8 mouse cellular contexts compared by ENCODE assay signal in the genomic region with DNA sequence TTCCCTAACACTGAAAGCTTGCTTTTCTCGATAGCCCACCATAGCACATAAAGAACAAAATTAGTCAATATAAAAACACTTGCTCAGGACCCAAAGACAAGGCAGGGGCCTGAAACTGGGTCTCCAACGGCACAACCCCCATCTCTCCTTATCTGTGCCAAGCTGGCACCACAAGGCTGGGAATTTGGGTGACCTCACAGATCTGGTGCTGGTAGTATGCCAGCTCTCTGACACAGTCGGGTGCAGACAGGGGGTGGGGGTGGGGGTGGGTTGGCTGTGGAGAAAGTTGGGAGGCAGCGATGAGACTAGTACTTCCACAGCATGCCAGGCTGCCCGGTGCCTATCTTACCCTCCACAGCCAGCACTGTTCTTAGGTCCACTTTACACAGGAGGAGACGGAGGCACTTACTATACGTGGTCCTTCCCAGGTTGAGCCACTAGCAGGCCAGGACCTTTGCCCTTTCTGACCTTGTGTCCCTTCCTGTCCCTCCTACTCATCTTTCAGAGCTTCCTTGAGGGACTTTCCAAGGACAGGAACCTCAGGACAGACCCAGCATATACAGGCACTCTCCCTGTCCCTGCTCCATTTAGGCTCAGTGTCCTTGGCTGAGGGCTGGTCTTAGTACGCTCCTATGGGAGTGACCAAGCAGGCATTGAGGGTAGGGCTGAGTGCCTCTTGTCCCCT. TPM values are rescaled to one million over a fixed set of nuclear protein-coding genes. Genes with fewer than 3 reads are reported as not detected.
A peak's percentile ranks its signal among the peaks of the same experiment; 100 is the strongest.
DNase-seq lines count a peak whose midpoint lies in the region; ATAC-seq and TF ChIP-seq lines count a peak whose summit lies in the region.

No protein-coding gene starts in this region.

- in situ Hi-C loops in Patski (cut with MboI; ENCODE audit: low pct_unique_long_range_greater_than_20kb), result no loop called here

- intact Hi-C loops in heart, adult 2 months (cut with DNase I), result loop anchor here (5.0 kb wide), 1 partner anchor 224 kb away; a partner anchor contains a TSS

- no peaks in the 10 kb centered on the region for H3K79me2 ChIP-seq in heart, adult 2 months (replicated peaks; ENCODE audit: control insufficient read depth, insufficient read depth, low read length)

- no peak for DNase-seq in heart, adult 2 months
- peak; percentile 68 for DNase-seq in Patski (ENCODE audit: low read depth, low spot score)
- DNase-seq in midbrain, embryonic 10.5 days (ENCODE audit: low spot score), result no peak
- no peak for DNase-seq in urinary bladder, postnatal 25 days (ENCODE audit: low spot score)
- DNase-seq in frontal cortex, postnatal 36 days (ENCODE audit: low spot score in 2 of 2), result no peak
- no peak for DNase-seq in ovary, postnatal 10 days (ENCODE audit: low spot score)

- no peak for TF ChIP-seq CTCF in heart, adult 2 months (IDR thresholded peaks at IDR 0.05)
- TF ChIP-seq CTCF in Patski (IDR thresholded peaks at IDR 0.05), result no peak

- peak overlapping the region; percentile 86 for H3K4me2 ChIP-seq in heart, embryonic 15.5 days
- H3K4me2 ChIP-seq in forebrain, embryonic 15.5 days (replicated peaks), result peak overlapping the region; percentile 84

- H3K27me3 ChIP-seq in heart, embryonic 15.5 days, result no peaks in the 10 kb centered on the region
- H3K27me3 ChIP-seq in heart, adult 2 months (ENCODE audit: control insufficient read depth, insufficient read depth, low read length), result no peaks in the 10 kb centered on the region
- no peaks in the 10 kb centered on the region for H3K27me3 ChIP-seq in Patski
- no peaks in the 10 kb centered on the region for H3K27me3 ChIP-seq in forebrain, embryonic 15.5 days
- no peaks in the 10 kb centered on the region for H3K27me3 ChIP-seq in midbrain, embryonic 10.5 days (ENCODE audit: low read depth, poor library complexity, severe bottlenecking)

- H3K36me3 ChIP-seq in heart, embryonic 15.5 days, result no peaks in the 10 kb centered on the region
- H3K36me3 ChIP-seq in heart, adult 2 months (ENCODE audit: control insufficient read depth, insufficient read depth, low read length), result no peaks in the 10 kb centered on the region
- H3K36me3 ChIP-seq in forebrain, embryonic 15.5 days, result no peaks in the 10 kb centered on the region
- peaks cover 8% of the 10 kb centered on the region for H3K36me3 ChIP-seq in midbrain, embryonic 10.5 days

- TF ChIP-seq EP300 in heart, adult 2 months (IDR thresholded peaks at IDR 0.05; ENCODE audit: insufficient read depth, low read depth, low read length), result no peak

- ATAC-seq in heart, embryonic 15.5 days (replicated peaks; ENCODE audit: insufficient number of reproducible peaks, insufficient read depth, low FRiP score, low read depth), result no peak
- ATAC-seq in Patski, result no peak
- no peak for ATAC-seq in forebrain, embryonic 15.5 days (replicated peaks)

- peak overlapping the region; percentile 45 for H3K27ac ChIP-seq in heart, embryonic 15.5 days
- H3K27ac ChIP-seq in heart, adult 2 months, result no peak overlapping the region
- 0 out of 2 replicates have a peak overlapping the region, but pooled peaks have one; percentile 32 for H3K27ac ChIP-seq in forebrain, embryonic 15.5 days (replicated peaks)
- peak overlapping the region; percentile 93 for H3K27ac ChIP-seq in midbrain, embryonic 10.5 days (replicated peaks)

- H3K9ac ChIP-seq in heart, embryonic 15.5 days, result peak overlapping the region; percentile 25; the same call in 1 of the 2 replicates
- no peak overlapping the region for H3K9ac ChIP-seq in heart, adult 2 months (ENCODE audit: low read depth, low read length)
- peak overlapping the region; percentile 71 for H3K9ac ChIP-seq in forebrain, embryonic 15.5 days (replicated peaks)

- CTCF ChIA-PET in Patski (lab: Charles Lee), result interaction anchor here (1.3 to 2.0 kb wide), 3 partner anchors 19 to 174 kb away, joined by 3 to 11 read pairs (median 6); no protein-coding TSS in a partner anchor

- 64% methylated on average over 8 of the region's 8 CpGs for WGBS in heart, embryonic 15.5 days
- 48% methylated on average over 8 of the region's 8 CpGs for WGBS in heart, adult 2 months
- 68% methylated on average over 8 of the region's 8 CpGs for WGBS in forebrain, embryonic 15.5 days
- 76% methylated on average over 8 of the region's 8 CpGs for WGBS in midbrain, embryonic 10.5 days

- H3K4me3 ChIP-seq in heart, embryonic 15.5 days, result peak overlapping the region; percentile 81; the same call in 1 of the 2 replicates
- H3K4me3 ChIP-seq in heart, adult 2 months, result no peak overlapping the region
- peak overlapping the region; percentile 60; the same call in 1 of the 2 replicates for H3K4me3 ChIP-seq in forebrain, embryonic 15.5 days
- H3K4me3 ChIP-seq in midbrain, embryonic 10.5 days, result peak overlapping the region; percentile 72

- H3K9me3 ChIP-seq in heart, embryonic 15.5 days (replicated peaks), result no peaks in the 10 kb centered on the region
- H3K9me3 ChIP-seq in forebrain, embryonic 15.5 days, result no peaks in the 10 kb centered on the region
- H3K9me3 ChIP-seq in midbrain, embryonic 10.5 days (replicated peaks), result no peaks in the 10 kb centered on the region

- POLR2A ChIA-PET in Patski (lab: Charles Lee), result interaction anchor here (1.9 to 3.0 kb wide), 2 partner anchors 9 to 26 kb away, joined by 8 read pairs; no protein-coding TSS in a partner anchor

- peaks cover 63% of the 10 kb centered on the region for H3K4me1 ChIP-seq in heart, embryonic 15.5 days (replicated peaks)
- H3K4me1 ChIP-seq in heart, adult 2 months (ENCODE audit: control insufficient read depth, insufficient read depth, low read length), result peaks cover 15% of the 10 kb centered on the region
- peaks cover 37% of the 10 kb centered on the region for H3K4me1 ChIP-seq in forebrain, embryonic 15.5 days
- H3K4me1 ChIP-seq in midbrain, embryonic 10.5 days, result peaks cover 72% of the 10 kb centered on the region

- TF ChIP-seq POLR2A in heart, adult 2 months (IDR thresholded peaks at IDR 0.05; ENCODE audit: insufficient read depth, low read depth, low read length), result no peak

RNA-seq across cellular contexts. Expression of a gene that starts 2.1 kb away (rescaled TPM):
- polyA plus RNA-seq in heart, embryonic 15.5 days (2015; fragmentation: Nextera tagmentation; extraction: Ambion mirVana), result 17.9 and 25.6 TPM in 2 replicates
- 10 to 100 TPM; 21.9 to 22.4 TPM for total RNA-seq in heart, adult 2 months (2021)
- 38.8 and 46.1 TPM in 2 replicates for polyA plus RNA-seq in heart, adult 2 months (2012; rRNA removed)
- polyA plus RNA-seq in Patski (2021), result 79.6 TPM
- polyA plus RNA-seq in forebrain, embryonic 15.5 days (2015; fragmentation: Nextera tagmentation; extraction: Ambion mirVana), result 24.3 and 25.7 TPM in 2 replicates
- polyA plus RNA-seq in midbrain, embryonic 10.5 days (2016; fragmentation: Nextera tagmentation; extraction: Ambion mirVana), result 29.2 and 30.5 TPM in 2 replicates

RNA-seq across cellular contexts. Expression of a gene that starts 2.1 kb away (rescaled TPM):
- polyA plus RNA-seq in heart, embryonic 15.5 days (2015; fragmentation: Nextera tagmentation; extraction: Ambion mirVana), result 23.3 and 32.3 TPM in 2 replicates
- 1 to 10 TPM; 8.8 to 9.4 TPM for total RNA-seq in heart, adult 2 months (2021)
- 6.4 and 7.6 TPM in 2 replicates for polyA plus RNA-seq in heart, adult 2 months (2012; rRNA removed)
- polyA plus RNA-seq in Patski (2021), result 49.3 TPM
- polyA plus RNA-seq in forebrain, embryonic 15.5 days (2015; fragmentation: Nextera tagmentation; extraction: Ambion mirVana), result 28.9 and 30.0 TPM in 2 replicates
- polyA plus RNA-seq in midbrain, embryonic 10.5 days (2016; fragmentation: Nextera tagmentation; extraction: Ambion mirVana), result 60.9 and 66.4 TPM in 2 replicates

RNA-seq across cellular contexts. Expression of a gene that starts 35.2 kb away (rescaled TPM):
- not detected in 2 replicates for polyA plus RNA-seq in heart, embryonic 15.5 days (2015; fragmentation: Nextera tagmentation; extraction: Ambion mirVana)
- not detected for total RNA-seq in heart, adult 2 months (2021)
- polyA plus RNA-seq in heart, adult 2 months (2012; rRNA removed), result 0.49 TPM in 1 of 2 replicates, not detected in the other
- polyA plus RNA-seq in Patski (2021), result not detected
- not detected in 2 replicates for polyA plus RNA-seq in forebrain, embryonic 15.5 days (2015; fragmentation: Nextera tagmentation; extraction: Ambion mirVana)
- polyA plus RNA-seq in midbrain, embryonic 10.5 days (2016; fragmentation: Nextera tagmentation; extraction: Ambion mirVana), result not detected in 2 replicates

RNA-seq across cellular contexts. Expression of a gene that starts 48.8 kb away (rescaled TPM):
- polyA plus RNA-seq in heart, embryonic 15.5 days (2015; fragmentation: Nextera tagmentation; extraction: Ambion mirVana), result not detected in 2 replicates
- total RNA-seq in heart, adult 2 months (2021), result not detected
- not detected in 2 replicates for polyA plus RNA-seq in heart, adult 2 months (2012; rRNA removed)
- not detected for polyA plus RNA-seq in Patski (2021)
- not detected in 2 replicates for polyA plus RNA-seq in forebrain, embryonic 15.5 days (2015; fragmentation: Nextera tagmentation; extraction: Ambion mirVana)
- 0.14 and 0.20 TPM in 2 replicates for polyA plus RNA-seq in midbrain, embryonic 10.5 days (2016; fragmentation: Nextera tagmentation; extraction: Ambion mirVana)

RNA-seq across cellular contexts. Expression of a gene that starts 55.2 kb away (rescaled TPM):
- polyA plus RNA-seq in heart, embryonic 15.5 days (2015; fragmentation: Nextera tagmentation; extraction: Ambion mirVana), result not detected in 2 replicates
- not detected for total RNA-seq in heart, adult 2 months (2021)
- polyA plus RNA-seq in heart, adult 2 months (2012; rRNA removed), result not detected in 2 replicates
- not detected for polyA plus RNA-seq in Patski (2021)
- polyA plus RNA-seq in forebrain, embryonic 15.5 days (2015; fragmentation: Nextera tagmentation; extraction: Ambion mirVana), result not detected in 2 replicates
- polyA plus RNA-seq in midbrain, embryonic 10.5 days (2016; fragmentation: Nextera tagmentation; extraction: Ambion mirVana), result not detected in 2 replicates
